In the genomic region with DNA sequence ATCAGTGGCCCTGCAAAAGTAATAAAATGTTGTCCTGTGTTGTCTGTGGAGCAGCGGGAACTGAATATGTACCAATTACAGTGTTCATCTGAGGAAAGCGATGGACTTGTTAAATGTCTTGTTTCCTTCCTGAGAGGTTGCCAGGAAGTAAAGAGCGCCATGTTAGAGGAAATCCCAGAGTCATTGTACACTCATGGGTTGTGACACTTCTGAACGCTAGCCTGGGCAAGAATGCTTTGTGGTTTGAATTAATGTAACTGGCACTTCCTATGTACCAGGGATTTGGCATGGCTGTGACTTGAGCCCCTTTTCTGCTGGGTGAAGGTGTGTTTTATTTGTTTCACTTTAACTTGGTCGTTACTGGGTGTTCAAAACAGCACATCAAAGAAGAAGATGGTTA, we compare ENCODE assay signal across 23 mouse cellular contexts.
"Had no signal": no experiment of that assay in that cellular context is flagged by ENCODE, and none has a peak within 500 bp of the region (broad histone marks: within the 10 kb centered on the region; RNA-seq: fewer than 3 reads in every experiment).

No protein-coding gene starts in this region.

- ATAC-seq: hindbrain, postnatal 0 days; intestine, embryonic 16.5 days; liver, embryonic 12.5 days had no signal

- H3K4me1 ChIP-seq: heart, embryonic 10.5 days; heart, embryonic 12.5 days; hindbrain, embryonic 13.5 days; hindbrain, embryonic 15.5 days; kidney, embryonic 15.5 days; limb, embryonic 13.5 days; limb, embryonic 15.5 days had no signal

- H3K4me3 ChIP-seq: heart, adult 2 months; heart, embryonic 10.5 days; heart, embryonic 12.5 days; hindbrain, embryonic 13.5 days; hindbrain, embryonic 15.5 days; kidney, embryonic 15.5 days; limb, embryonic 13.5 days; limb, embryonic 15.5 days; liver, embryonic 12.5 days had no signal

- DNase-seq: gastrocnemius, postnatal 14 days; gastrocnemius, postnatal 36 days; heart, adult 2 months; heart, postnatal 10 days; heart, postnatal 4 days; kidney, adult 11 months; kidney, adult 2 months; kidney, adult 9 months; kidney, postnatal 14 days; kidney, postnatal 36 days; layer of hippocampus, adult 9-11 months; layer of hippocampus, postnatal 36 days; left cerebral cortex, postnatal 4 days had no signal
